Mouse (Mus musculus) erythroblast, embryonic 14.5 days (primary cell): ENCODE data around the gene Cstf3.

Experiments used
- GATA1 ChIP-seq: IDR thresholded peaks from 2 replicates; pipeline ENCODE4 v1.6.1; 2012; ENCODE audit warnings: low read length, inconsistent platforms, mixed read lengths
- TAL1 ChIP-seq: IDR thresholded peaks from 3 replicates; pipeline ENCODE4 v1.6.1; 2012; ENCODE audit warnings: low read length, inconsistent platforms, mixed read lengths

DNA sequence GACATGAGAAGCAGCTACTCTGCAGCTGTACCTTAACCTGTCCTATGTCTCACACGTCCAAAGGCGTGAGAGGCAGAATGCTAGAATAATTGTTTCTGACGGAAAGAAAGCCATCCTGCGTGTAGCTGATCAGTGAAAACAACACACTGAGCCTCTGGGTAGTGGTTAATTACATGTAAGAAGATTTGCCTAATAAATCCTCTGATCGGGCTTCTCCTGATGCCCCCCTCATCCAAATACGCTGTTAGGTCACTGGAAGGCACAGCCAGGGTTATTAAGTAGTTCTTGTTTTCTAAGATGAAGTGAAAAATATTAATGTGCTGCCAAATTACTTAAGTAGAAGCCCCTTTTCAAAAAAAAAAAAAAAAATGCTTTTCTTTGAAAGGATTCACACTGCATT is 18.3 kb upstream of the Cstf3 start:
- TF ChIP-seq TAL1 (no peak), GATA1 (no peak)
